Mouse (Mus musculus) left cerebral cortex, adult 8-10 months (tissue): ENCODE data around the gene Pomt1. TPM values are rescaled to one million over a fixed set of nuclear protein-coding genes. Genes with fewer than 3 reads are reported as not detected.

Source experiments
- DNase-seq, 2 experiments: peaks; one replicate each; pipeline ENCODE4 v3.0.0; 2022; ENCODE audit warnings: low spot score in 2 of 2
- total RNA-seq, 4 experiments: library from RNA; stranded (reverse); gene quantifications; 2 replicates each; pipeline ENCODE4 v1.2.4; 2022

Gene Pomt1
- total RNA-seq, result 10 to 100 TPM; 18.8 to 22.0 (median 19.8) TPM

DNA sequence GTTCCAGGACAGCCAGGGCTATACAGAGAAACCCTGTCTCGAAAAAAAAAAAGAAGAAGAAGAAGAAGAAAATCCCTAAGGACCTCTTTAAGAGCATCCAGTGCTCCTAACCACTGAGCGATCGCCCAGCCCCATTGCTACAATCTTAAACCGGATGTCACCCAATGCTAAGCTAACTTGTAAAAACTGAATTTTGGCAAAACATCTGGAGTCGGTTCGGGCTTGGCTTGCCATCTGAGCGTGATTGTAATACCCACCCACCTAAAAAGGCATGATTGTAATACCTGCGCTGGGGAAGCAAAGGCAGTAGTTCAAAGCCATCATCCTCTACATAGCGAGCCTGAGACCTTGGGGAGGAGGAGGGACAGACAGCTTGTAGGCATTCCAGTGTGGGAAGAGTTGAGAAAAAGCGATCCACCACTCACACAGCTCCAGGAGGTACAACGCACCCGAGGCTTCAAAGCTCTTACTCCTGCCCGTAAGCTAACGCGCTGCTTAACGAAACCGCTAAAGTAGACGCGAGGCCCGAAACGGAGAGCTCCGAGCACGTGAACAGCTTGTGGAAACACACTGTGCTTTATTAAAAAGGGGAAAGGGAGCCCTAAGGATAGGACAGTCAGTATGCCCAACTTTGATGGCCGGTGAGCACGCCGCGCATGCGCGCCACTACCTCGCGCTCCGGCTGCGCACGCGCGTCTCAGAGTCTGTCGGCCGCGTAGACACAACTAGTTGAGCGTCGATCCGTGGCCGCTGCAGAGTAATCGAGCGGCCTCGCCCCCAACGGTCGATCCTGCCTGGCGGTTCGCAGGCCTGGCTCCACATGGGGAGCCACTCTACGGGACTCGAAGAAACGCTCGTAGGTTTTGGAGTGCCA, at the start of gene Pomt1:
Gene Pomt1, plus strand, starts transcription at position 705 of the 874 bp plus-strand sequence.
- peak; percentile 84 to 89 for DNase-seq

DNA sequence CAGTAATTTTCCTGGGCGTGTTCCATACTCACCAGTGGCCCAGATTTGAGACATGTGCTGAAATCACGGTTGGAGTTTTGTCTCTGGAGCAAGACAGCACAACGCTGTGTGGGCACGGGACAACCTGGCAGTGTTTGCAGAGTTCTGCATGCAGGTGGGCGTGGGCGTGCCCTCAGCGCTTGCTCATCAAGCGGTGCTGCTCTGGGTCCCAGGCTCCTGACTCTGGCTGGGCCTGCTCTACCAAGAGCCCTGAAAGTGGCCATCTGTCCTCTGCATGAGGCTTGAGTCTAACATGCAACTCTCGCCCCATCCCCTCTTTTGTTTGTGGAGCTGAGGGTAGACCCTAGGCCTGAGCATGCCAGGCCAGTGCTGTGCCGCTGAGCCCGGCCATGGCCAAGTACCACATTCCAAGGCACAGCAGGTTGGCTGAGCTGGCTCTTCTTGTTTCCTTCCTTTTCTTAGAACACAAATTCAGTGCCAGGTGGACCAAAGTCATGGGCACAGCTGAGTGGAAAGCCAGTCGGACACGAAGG, 49.3 kb upstream of the Pomt1 start:
- peak; percentile 61 to 93 for DNase-seq

GRCm38 (mm10) chr2:32187649-32188048, 48.7 kb upstream of the Pomt1 start:
- no peak for DNase-seq

GRCm38 (mm10) chr2:32189060-32189681, 47.2 kb upstream of the Pomt1 start:
- no peak for DNase-seq

GRCm38 (mm10) chr2:32190620-32191019, 45.8 kb upstream of the Pomt1 start:
- DNase-seq, result no peak

DNA sequence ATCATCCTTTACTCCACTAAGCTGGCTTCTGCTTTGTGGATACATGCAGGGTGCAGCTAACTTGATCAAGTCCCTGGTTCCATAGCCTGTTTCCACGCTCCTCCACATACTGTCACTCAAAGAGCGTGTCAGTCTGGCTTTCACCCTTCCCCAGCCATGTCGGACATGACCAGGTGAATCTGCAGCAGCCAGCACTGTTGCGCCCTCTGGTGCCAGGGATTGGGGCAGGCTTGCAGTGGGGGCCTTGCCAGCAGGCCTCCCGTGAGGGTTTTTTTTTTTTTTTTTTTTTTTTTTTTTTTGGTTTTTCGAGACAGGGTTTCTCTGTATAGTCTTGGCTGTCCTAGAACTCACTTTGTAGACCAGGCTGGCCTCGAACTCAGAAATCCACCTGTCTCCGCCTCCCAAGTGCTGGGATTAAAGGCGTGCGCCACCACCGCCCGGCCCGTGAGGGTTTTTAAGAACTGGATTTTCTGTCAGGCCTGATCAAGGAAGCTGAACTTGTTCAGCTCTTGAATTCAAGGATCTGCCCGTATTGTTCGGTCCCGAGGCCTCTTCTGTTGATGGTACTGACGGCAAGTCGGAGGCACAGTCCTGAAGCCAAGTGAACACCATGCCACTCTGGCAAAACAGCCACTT, 44.4 kb upstream of the Pomt1 start:
- no peak for DNase-seq

GRCm38 (mm10) chr2:32198977-32199376, 37.4 kb upstream of the Pomt1 start:
- DNase-seq, result no peak

GRCm38 (mm10) chr2:32200033-32200432, 36.4 kb upstream of the Pomt1 start:
- DNase-seq, result no peak

DNA sequence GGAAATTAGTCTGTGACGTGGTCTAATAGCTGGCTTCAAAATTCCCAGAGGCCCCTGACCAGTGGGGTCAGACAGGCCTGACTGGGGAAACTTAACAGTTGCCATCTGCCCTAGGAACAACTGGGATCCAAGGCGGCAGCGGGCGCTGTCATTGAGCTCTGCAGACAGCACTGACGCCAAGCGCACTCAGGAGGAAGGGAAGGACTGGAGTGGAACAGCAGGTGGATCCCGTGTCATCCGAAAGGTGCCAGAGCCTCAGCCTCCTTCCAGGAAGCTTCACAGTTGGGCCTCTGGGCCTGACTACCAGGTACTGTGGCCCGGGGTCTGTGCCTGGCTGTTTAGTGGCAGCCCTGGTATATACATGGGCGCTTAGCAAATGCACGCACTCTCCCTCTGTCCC, 35.7 kb upstream of the Pomt1 start:
- DNase-seq, result no peak

DNA sequence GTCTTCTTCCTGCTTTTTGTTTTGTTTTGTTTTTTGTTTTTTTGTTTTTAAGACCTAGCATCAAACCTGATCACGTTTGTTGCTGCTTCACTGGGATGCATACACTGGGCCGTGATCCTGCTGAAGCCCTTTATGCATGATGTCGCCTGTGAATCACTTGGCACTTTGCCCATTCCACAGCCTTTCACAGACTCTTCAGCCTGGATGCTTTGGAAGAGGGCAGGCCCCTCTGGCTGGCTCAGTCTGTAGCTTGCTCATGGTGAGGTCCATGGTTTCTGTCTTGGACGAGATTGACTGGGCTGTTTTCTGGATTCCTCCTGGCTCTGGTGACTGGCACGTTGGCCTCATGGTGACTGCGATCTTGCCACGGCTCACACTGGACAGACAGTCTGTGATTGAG, 34.9 kb upstream of the Pomt1 start:
- DNase-seq, result no peak

- DNase-seq, result no peak
These were observed 32.5 kb upstream of the Pomt1 start for GRCm38 (mm10) chr2:32203853-32204252.

DNA sequence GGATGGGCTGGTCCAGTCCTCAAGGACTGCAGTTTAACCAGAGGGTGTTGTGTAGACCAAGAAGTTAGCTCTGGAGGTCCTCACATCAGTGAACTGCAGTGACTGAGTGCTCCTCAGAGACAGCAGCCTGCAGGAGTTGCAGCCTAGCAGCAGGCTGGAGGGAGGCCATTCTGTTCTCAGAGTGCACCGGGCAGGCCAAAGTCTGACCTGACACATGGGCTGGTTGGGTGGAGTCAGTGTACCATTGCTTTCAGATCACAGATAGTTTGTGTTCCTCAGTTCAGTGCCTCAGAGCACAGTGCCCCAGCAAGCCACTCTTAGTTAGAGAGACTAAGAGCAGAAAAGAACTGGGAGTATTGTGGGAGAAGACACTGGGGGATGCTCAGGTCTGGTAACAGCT, 28.7 kb upstream of the Pomt1 start:
- no peak for DNase-seq

DNA sequence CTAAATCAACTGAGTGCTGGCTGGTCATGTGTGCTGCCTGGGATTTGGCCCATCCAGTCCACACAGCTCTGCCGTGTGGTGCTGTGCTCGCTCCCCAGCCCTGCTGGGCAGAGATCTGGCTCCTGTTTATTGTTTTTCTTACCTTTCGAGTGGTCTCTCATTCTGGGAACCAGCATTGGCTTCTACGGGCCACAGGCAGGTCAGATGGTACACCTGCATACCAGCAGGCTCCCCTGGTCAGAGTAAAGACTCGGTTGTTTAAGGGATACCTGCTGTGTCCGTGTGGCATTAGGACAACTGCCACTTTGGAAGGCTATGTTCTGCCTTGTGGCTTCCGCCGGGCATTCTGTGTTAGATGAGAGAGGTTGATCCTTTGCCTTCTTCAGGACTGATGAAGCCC, 24.7 kb upstream of the Pomt1 start:
- DNase-seq, result no peak

GRCm38 (mm10) chr2:32213000-32213399, 23.4 kb upstream of the Pomt1 start:
- no peak for DNase-seq

- DNase-seq, result no peak
These were observed 20.8 kb upstream of the Pomt1 start for GRCm38 (mm10) chr2:32215576-32215975.

DNA sequence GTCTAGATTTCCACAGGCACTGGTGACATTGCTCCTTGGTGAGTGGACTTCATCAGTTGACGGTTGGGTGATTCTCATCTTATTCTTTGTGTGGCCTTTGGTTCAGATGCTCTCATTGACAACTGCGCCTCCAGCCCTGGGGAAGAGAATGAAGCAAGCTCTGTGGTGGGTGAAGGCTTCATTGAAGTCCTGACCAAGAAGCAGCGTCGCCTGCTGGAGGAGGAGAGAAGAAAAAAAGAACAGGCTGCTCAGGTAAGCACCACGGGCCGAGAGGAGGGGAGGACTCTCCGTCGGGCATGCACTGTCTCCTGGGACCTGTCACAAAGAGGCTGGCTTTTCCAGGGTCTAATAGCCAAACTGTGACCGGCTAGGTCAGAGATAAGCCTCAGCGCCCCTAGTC, 19.9 kb upstream of the Pomt1 start:
- no peak for DNase-seq

- DNase-seq, result no peak
These were observed 18.7 kb upstream of the Pomt1 start for GRCm38 (mm10) chr2:32217656-32218055.

DNA sequence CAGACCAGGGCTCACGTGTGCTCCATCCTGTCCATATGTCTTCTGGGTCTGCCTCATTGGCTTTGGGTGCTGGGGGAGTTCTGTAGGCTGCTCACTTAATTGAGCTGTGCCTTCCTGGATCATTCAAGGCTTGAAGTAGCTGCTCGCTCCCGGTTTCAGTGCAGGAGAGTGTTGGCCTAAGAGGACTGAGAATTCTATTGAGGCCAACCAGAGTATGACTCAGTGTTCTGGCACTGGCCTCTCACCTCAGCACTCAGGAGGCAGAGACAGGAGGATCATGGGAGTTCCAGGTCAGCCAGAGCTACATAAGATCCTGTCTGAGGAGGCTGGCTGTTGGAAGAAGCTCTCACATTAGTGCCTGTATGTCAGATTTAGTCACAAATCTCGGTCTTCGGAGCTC, 18.3 kb upstream of the Pomt1 start:
- DNase-seq, result no peak

- no peak for DNase-seq
These were observed 17.7 kb upstream of the Pomt1 start for GRCm38 (mm10) chr2:32218541-32219334.

- no peak for DNase-seq
These were observed 16.9 kb upstream of the Pomt1 start for GRCm38 (mm10) chr2:32219501-32219900.

- DNase-seq, result no peak
These were observed 16.4 kb upstream of the Pomt1 start for GRCm38 (mm10) chr2:32220021-32220420.
